Mouse (Mus musculus) lung, embryonic 14.5 days (tissue): ENCODE measurements around the gene Ebf3. TPM values are rescaled to one million over a fixed set of nuclear protein-coding genes. Genes with fewer than 3 reads are reported as not detected.

Experiments used
- ATAC-seq: fragments of 200-750 bp; cut with Nextera tagmentation; 2 replicates; pipeline ENCODE4 v1.8.0; 2017; ENCODE audit warnings: mild to moderate bottlenecking, moderate TSS enrichment, moderate library complexity; ENCODE audit not compliant: insufficient read depth
- DNase-seq: peaks from one replicate; pipeline ENCODE4 v3.0.0-alpha.2; 2015
- H3K27ac ChIP-seq: fragments of 300-500 bp; sonication (generic); 2 replicates; pipeline ENCODE4 v1.5.1; 2014; ENCODE audit warnings: low read depth, mild to moderate bottlenecking, moderate library complexity
- H3K27me3 ChIP-seq: fragments of 300-500 bp; sonication (generic); 2 replicates; pipeline ENCODE4 v1.6.1; 2014; ENCODE audit warnings: low read length, control low read depth; ENCODE audit not compliant: insufficient read depth
- H3K36me3 ChIP-seq: fragments of 300-500 bp; sonication (generic); 2 replicates; pipeline ENCODE4 v1.6.1; 2014; ENCODE audit warnings: control low read depth; ENCODE audit not compliant: insufficient read depth
- H3K4me1 ChIP-seq: fragments of 300-500 bp; sonication (generic); 2 replicates; pipeline ENCODE4 v1.6.1; 2014; ENCODE audit warnings: antibody characterized with exemption, control low read depth; ENCODE audit not compliant: insufficient read depth
- H3K4me2 ChIP-seq: fragments of 300-500 bp; sonication (generic); 2 replicates; pipeline ENCODE4 v1.6.1; 2014; ENCODE audit warnings: mild to moderate bottlenecking
- H3K4me3 ChIP-seq: fragments of 300-500 bp; sonication (generic); 2 replicates; pipeline ENCODE4 v1.5.1; 2014; ENCODE audit warnings: low read depth, low read length
- H3K9ac ChIP-seq: fragments of 300-500 bp; sonication (generic); 2 replicates; pipeline ENCODE4 v1.6.1; 2014
- H3K9me3 ChIP-seq: fragments of 300-500 bp; sonication (generic); 2 replicates; pipeline ENCODE4 v1.6.1; 2016; ENCODE audit warnings: low read depth, low read length, control low read depth
- CTCF ChIP-seq: IDR thresholded peaks from 2 replicates; pipeline ENCODE4 v1.5.1; 2016; ENCODE audit warnings: antibody characterized with exemption, low read depth
- WGBS: fragments of 180-500 bp; shearing (Covaris S2); extraction: QIAGEN DNeasy Blood & Tissue Kit; methylation state at CpG from one replicate; pipeline ENCODE4 v1.1.7; 2014; 5-methylcytosine and 5-hydroxymethylcytosine counted together
- polyA plus RNA-seq: library from polyadenylated mRNA; unstranded; fragments of >200 nt; fragmentation: Nextera tagmentation; extraction: Ambion mirVana; gene quantifications from 2 replicates; pipeline ENCODE4 v1.2.1, GENCODE M21; 2014

Gene Ebf3
- polyA plus RNA-seq, 1 experiment from 2014 or later = 0.14 TPM

DNA sequence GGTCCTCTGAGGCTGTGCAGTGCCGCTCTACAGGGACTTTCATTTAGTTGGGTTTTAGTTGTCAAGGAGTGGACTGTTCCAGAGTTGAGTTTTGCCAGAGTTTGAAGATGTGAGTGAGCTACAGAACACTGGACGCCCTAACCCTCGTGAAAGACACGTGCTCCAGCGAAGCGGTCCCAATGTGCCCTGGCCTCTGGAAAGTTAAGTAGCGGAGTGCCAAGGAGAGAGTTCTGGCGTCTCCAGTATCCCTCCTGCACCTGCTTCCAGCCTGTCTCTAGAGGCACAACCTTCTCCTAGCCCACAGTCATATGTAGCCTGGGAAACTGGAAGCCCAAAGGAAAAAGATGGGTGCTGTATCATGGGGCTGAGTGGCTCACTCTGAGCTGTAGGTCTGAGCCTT, 73.8 kb downstream of the Ebf3 start:
- H3K9ac ChIP-seq = no peak overlapping the region
- H3K27me3 ChIP-seq = peaks cover 16% of the 10 kb centered on the region
- whole genome bisulfite sequencing = 83% methylated on average over 8 of the region's 8 CpGs

DNA sequence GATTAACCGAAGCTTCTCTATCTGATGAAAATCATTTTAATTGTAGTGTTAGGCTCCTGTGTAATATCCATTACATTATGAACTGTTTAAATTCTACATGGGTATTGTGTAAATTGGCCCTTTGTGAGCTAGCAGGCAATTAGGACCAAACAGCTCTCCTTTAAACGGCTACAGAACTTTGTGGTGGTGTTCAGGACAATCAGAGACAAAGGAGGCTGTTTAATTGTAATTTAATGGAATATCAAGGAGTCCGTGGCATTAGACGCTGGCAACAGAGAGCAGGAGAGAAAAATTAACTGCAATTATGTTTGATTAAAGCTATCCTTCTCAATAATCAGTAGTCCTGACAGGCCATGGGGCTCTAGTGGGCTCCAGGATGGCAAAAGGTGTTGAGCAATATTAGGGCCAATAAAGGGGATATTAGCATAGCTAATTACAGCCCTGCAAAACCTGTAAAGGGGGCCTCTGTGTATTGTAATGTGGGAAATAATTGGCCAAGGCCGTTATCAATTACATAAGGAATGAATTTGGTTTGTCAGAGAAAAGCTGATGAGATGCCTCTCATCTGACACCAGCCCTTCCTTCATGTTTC, 74.6 kb downstream of the Ebf3 start:
- H3K27me3 ChIP-seq = peaks cover 16% of the 10 kb centered on the region
- 80% methylated on average over 5 of the region's 5 CpGs for whole genome bisulfite sequencing
- no peaks in the 10 kb centered on the region for H3K9me3 ChIP-seq

More for the DNA sequence above, 73.8 kb downstream of the Ebf3 start:
- no peaks in the 10 kb centered on the region for H3K9me3 ChIP-seq
- H3K4me3 ChIP-seq = no peak overlapping the region
- DNase-seq = no peak
- H3K4me2 ChIP-seq = no peak overlapping the region
- no peak overlapping the region for H3K27ac ChIP-seq
- H3K36me3 ChIP-seq = no peaks in the 10 kb centered on the region
- H3K4me1 ChIP-seq = no peaks in the 10 kb centered on the region
- no peak for ATAC-seq
- no peak for TF ChIP-seq CTCF

DNA sequence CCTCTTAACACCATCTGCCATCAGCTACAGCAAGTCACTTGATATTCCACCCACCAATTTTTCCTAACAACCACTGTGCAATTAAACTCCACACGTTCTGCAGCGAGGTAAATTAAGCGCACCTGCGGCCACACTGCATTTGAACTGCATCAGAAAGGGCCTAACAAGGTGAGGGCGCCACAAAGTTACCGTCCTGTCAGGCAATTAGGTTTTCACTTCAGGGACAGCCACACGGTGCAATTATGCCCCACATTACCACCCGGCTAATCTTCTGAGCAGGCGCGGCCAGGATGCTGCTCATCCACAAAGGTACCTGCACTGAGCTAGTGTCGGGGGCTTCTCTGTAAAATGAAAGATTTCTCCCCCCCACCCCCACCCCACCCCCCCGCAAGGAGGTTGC, 76.8 kb downstream of the Ebf3 start:
- Histone ChIP-seq H3K9me3 (no peaks in the 10 kb centered on the region), H3K27me3 (peaks cover 16% of the 10 kb centered on the region), H3K36me3 (no peaks in the 10 kb centered on the region), H3K4me2 (no peak overlapping the region), H3K9ac (no peak overlapping the region), H3K4me1 (no peaks in the 10 kb centered on the region), H3K4me3 (no peak overlapping the region), H3K27ac (no peak overlapping the region)
- no peak for TF ChIP-seq CTCF
- WGBS = 74% methylated on average over 12 of the region's 12 CpGs
- ATAC-seq (no peak), DNase-seq (no peak)

More for the DNA sequence above, 74.6 kb downstream of the Ebf3 start:
- Histone ChIP-seq H3K9ac (no peak overlapping the region), H3K4me2 (no peak overlapping the region), H3K27ac (no peak overlapping the region), H3K36me3 (no peaks in the 10 kb centered on the region), H3K4me3 (no peak overlapping the region), H3K4me1 (no peaks in the 10 kb centered on the region)
- no peak for DNase-seq
- no peak for ATAC-seq
- no peak for TF ChIP-seq CTCF

DNA sequence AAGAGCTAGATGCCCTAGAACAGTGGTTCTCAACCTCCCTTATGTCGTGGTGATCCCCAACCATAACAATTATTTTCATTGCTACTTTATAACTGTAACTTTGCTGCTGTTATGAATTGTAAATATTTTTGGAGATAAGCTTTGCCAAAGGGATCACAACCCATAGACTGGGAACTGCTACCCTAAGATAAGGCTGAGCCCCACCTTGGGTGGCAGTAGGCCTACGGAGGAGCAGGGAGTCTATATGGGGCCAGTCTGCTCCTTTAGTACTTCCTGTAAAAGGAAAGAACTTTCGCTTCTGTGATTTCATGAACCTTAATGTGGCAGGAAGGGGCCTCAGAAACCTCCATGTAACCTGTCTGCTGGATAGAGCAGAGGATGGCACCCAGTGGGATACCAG, 90.4 kb downstream of the Ebf3 start:
- Histone ChIP-seq H3K4me2 (no peak overlapping the region), H3K27me3 (peaks cover 4% of the 10 kb centered on the region; the same call in 1 of the 2 replicates), H3K4me3 (no peak overlapping the region), H3K9ac (no peak overlapping the region), H3K4me1 (no peaks in the 10 kb centered on the region), H3K36me3 (no peaks in the 10 kb centered on the region), H3K27ac (no peak overlapping the region), H3K9me3 (no peaks in the 10 kb centered on the region)
- no peak for TF ChIP-seq CTCF
- 90% methylated on average over 3 of the region's 3 CpGs for WGBS
- ATAC-seq = no peak
- DNase-seq = no peak

DNA sequence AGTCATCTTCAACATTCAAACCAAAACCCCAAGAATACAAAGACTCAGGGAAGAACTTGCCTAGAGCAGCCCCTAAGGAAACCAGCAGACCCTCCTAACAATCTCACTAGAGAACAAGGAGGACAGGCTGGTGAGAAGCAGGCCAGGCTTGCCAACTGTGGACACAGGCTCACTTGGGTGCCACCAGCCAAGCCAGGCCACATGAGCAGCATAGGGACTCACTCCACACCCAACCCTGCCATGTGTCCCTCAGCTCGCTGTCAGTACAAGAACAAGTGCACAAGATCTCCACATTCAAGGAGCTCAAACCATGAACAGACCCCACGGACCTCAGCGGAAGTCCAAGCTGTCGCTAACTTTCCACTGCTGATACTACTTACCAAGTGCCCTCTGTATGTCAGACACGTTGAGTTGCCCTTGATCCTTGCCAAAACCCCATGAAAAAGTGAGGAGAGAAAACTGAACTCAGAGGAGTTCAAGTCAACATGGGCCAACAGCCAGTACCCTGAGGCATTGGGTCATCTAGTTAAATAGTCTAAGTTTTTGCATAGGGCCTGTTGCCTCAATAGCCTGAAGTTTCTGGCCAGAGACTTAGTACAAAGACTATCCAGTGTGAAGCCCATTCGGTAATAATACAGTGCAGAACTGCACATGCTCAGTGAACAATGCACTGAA, 91.3 kb downstream of the Ebf3 start:
- 86% methylated on average over 6 of the region's 6 CpGs for WGBS
- H3K4me3 ChIP-seq = no peak overlapping the region
- no peaks in the 10 kb centered on the region for H3K36me3 ChIP-seq
- H3K27me3 ChIP-seq = peaks cover 4% of the 10 kb centered on the region; the same call in 1 of the 2 replicates
- H3K4me2 ChIP-seq = no peak overlapping the region
- TF ChIP-seq CTCF = no peak
- H3K9me3 ChIP-seq = no peaks in the 10 kb centered on the region
- DNase-seq = no peak
- H3K27ac ChIP-seq = no peak overlapping the region
- no peak overlapping the region for H3K9ac ChIP-seq
- ATAC-seq = no peak
- no peaks in the 10 kb centered on the region for H3K4me1 ChIP-seq

DNA sequence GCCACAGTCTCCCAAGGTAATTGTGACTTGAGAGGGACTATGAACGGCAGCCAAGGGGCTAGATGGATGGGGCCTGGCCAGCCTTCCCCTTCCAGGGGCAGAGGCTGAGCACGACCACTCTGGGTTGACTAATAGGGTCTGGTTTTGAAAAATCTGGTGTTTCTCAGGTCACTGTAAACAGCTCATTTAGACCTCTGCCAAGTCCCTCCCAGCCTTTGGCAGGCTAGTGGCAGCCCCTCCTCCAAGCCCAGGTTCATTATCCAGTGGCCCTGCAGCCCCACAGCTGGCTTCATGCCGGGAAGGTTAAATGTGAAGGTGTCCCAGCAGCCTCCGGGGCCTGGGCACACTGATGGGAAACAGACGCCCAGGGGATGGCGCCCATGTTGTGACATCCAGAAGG, 92.6 kb downstream of the Ebf3 start:
- Histone ChIP-seq H3K27ac (no peak overlapping the region), H3K27me3 (peaks cover 4% of the 10 kb centered on the region; the same call in 1 of the 2 replicates), H3K9me3 (no peaks in the 10 kb centered on the region), H3K4me1 (no peaks in the 10 kb centered on the region), H3K4me3 (no peak overlapping the region), H3K4me2 (no peak overlapping the region), H3K36me3 (no peaks in the 10 kb centered on the region), H3K9ac (no peak overlapping the region)
- DNase-seq (peak; percentile 73), ATAC-seq (peak; percentile 81)
- 26% methylated on average over 6 of the region's 6 CpGs for WGBS
- TF ChIP-seq CTCF = no peak

DNA sequence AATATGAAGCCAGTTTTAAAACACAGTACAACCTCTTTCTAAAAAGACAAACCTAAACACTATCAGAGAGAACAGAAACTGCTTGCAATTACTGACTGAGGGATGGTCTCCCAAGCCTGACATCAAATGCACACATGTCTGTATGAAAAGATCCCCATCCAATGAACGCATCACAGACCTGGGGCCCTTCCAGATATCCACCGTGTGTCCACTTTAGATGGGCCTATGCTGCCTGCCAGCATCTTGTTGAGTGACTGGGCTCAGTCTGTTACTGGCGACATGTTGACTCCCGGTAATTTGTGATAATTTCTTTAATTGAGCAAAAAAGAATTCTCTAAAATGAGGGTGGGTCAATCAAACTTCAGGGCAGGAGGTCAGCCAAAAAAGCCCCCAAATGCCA, 93.8 kb downstream of the Ebf3 start:
- Histone ChIP-seq H3K27ac (no peak overlapping the region), H3K4me1 (no peaks in the 10 kb centered on the region), H3K36me3 (no peaks in the 10 kb centered on the region), H3K27me3 (peaks cover 4% of the 10 kb centered on the region; the same call in 1 of the 2 replicates), H3K4me2 (no peak overlapping the region), H3K4me3 (no peak overlapping the region), H3K9ac (no peak overlapping the region), H3K9me3 (no peaks in the 10 kb centered on the region)
- DNase-seq = no peak
- 85% methylated on average over 4 of the region's 4 CpGs for WGBS
- ATAC-seq = no peak
- TF ChIP-seq CTCF = no peak
